Mouse (Mus musculus): ENCODE results near the gene Usp7.

- TF ChIP-seq CTCF (IDR thresholded peaks at IDR 0.05): peak; percentile 11; the same call in 1 of the 2 replicates
- no peak for TF ChIP-seq EP300 (IDR thresholded peaks at IDR 0.05)
Observed at GRCm38 (mm10) chr16:8781660-8782059, 10.4 kb downstream of the Usp7 start.
